Mouse (Mus musculus): ENCODE results near the gene Gm42417.
"Not testable (repeated sequence)": the region's sequence is repeated elsewhere in the genome, so short reads cannot be mapped to it uniquely, and the experiment has no call there.

The Gm42417 gene

DNA sequence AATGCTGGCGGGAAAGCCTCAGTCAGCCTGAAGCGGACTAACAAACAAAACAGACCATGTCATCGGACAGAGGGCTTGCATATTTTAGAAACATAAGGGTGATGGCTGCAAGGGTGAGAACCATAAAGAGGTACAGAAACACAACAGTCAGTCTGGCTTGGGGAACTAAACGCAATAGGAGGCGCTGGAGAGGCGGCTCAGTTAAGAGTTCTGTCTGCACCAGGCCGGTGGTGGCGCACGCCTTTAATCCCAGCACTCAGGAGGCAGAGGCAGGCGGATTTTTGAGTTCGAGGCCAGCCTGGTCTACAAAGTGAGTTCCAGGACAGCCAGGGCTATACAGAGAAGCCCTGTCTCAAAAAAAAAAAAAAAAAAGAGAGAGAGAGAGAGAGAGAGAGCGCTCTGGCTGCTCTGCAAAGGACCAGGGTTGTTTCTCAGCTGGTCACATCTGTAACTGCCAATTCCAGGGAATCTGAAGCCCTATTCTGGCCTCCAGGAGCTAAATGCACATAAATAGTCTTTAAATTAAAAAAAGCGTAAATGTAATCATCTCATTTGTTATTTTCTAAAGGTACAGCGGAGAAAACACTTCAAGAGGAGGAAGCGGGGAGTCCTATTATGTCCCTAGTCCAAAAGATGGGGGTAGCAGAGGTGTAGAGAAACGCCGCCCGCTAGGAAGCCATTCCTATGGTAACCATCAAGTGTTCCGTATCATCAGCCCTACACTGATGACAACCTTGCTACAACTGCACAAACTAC, 6.8 kb upstream of the Gm42417 start:
- DNase-seq (ENCODE audit: extremely low spot score): no peak

DNA sequence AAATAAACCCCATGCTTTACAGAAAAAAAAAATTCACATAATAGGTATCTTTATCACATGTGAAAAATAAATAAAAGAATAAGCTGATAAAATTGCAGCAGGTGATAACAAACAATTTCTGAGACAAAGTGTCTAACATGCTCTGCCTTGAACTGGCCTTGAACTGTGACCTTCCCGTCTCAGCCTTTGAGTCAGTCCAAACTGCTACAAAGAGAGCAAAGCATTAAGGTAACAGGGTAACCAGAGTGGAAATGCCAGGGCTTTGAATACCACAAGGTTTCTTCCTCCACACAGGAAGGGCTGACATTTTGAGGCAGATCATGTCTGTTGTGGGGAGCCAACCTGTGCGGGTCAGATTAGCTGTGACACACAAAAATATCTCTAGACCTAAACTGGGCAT, 6.2 kb upstream of the Gm42417 start:
- DNase-seq (ENCODE audit: extremely low spot score): no peak

DNA sequence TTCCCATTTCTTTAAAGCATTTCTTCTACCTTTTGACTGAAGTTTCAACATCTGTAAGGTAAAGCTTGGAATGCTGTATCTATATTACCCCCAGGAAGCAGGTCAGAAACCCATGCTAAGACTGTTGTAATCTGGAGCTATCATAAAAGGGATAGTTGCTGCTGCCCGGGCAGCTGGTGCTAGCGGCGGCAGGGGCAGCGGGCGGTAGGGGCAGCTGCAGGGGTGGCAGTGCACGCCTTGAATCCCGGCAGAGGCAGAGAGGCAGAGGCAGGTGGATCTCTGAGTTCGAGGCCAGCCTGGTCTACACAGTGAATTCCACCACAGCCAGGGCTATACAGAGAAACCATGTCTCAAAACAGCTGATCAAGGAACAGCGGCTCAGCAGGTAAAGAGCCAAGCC, 3.7 kb upstream of the Gm42417 start:
- DNase-seq (ENCODE audit: extremely low spot score): no peak

DNA sequence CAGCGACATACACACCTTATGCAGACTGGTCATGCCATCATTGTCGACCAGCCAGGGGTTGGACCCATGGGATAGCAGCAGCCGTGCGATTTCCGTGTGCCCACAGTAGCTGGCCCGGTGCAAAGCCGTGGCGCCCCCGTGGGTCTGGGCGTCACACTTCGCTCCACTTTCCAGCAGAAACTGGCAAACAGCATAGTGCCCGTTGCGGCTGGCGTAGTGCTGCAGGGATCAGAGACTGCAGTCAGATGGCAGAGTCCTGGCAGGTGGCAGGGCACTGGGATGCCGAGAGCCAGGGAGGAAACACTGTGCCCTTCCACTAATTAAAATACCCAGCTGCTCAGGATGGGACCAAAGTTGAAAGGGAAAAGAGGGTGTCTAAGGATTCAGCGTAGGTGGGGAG, 2.6 kb upstream of the Gm42417 start:
- no peak for DNase-seq (ENCODE audit: extremely low spot score)

DNA sequence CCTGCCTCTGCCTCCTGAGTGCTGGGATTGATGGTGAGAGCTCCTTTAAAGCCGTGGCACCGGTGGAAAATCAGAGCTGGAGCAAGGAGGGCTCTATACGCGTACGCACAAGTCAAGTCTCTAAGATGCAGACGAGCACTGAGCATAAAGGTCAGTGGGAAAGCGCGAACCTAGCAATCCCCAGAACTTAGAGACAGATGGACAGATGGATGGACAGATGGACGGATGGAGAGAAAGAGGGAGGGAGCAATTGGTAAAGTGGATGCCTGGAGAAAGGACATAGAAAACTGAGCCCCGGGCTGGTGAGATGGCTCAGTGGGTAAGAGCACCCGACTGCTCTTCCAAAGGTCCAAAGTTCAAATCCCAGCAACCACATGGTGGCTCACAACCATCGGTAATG, 1.6 kb upstream of the Gm42417 start:
- no peak for DNase-seq (ENCODE audit: extremely low spot score)

DNA sequence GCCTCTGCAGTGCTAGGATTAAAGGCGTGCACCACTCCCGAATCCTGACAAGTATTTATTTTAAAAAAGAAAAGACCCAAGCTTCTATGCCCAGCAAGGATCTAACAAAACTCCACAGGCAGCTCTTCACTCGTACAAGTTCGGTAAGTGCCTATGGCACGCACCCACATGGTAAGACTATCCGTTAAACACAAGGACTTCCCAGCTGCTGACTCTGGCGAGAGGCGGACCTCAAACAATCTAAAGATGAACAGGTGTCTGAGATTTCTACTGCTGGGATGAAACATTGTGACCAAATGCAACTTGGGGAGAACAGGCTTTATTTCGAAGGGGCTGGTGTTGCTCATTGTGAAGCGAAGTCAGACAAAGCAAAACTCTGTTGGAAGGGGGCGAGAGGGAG, 903 bp upstream of the Gm42417 start:
- no peak for DNase-seq (ENCODE audit: extremely low spot score)

DNA sequence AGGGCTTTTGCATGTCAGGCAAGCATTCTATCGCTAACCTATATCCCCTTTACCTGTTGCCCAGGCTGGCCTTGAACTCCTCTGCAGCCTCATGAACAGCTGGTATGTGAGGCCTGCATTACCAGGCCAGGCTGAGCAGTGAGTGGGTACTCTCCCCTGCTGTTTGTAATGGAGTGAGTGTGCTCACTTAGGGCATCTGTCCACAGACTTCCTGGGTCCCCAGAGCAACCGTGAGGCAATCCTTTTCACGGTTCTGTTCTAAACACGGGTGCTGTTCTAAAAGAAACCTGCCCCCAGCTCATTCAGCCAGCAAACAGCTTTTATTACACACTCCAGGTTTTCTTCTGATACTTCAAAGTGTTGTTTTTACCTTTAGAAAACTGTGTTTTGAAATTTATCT, 502 bp downstream of the Gm42417 start:
- no peak for DNase-seq (ENCODE audit: extremely low spot score)

DNA sequence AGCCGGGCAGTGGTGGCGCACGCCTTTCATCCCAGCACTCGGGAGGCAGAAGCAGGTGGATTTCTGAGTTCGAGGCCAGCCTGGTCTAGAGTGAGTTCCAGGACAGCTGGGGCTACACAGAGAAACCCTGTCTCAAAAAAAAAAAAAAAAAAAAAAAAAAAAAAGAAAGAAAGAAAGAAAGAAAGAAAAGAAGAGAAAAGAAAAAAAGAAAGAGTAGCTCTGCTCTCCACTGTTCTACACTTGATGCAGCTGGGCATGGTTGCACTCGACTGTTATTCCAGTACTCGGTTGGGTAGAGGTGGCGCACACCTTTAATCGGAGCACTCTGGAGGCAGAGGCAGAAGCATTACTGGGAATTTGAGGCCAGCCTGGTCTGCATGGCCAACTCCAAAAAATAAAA, 2.4 kb downstream of the Gm42417 start, which contains the start of gene Ankrd23:
Ankrd23 (minus strand) TSS at position 101 of the 400 bp plus-strand sequence.
- not testable (repeated sequence) for DNase-seq (ENCODE audit: extremely low spot score)

DNA sequence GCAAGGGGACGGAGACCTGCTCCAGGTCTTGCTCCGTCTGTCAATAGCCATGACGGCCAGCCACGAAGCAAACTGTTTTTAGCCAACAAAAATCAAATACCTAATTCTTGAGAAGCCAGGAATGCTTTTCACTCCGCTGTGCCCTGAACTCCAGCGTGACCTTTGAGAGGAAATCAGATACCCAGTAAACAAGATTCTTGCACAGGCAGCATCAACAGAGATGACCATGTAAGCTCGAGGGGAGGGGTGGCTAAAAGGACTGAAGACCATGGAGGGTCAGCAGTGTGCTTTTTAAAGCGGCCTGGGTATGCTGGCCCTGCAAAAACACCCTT, 2.9 kb downstream of the Gm42417 start:
- no peak for DNase-seq (ENCODE audit: extremely low spot score)

DNA sequence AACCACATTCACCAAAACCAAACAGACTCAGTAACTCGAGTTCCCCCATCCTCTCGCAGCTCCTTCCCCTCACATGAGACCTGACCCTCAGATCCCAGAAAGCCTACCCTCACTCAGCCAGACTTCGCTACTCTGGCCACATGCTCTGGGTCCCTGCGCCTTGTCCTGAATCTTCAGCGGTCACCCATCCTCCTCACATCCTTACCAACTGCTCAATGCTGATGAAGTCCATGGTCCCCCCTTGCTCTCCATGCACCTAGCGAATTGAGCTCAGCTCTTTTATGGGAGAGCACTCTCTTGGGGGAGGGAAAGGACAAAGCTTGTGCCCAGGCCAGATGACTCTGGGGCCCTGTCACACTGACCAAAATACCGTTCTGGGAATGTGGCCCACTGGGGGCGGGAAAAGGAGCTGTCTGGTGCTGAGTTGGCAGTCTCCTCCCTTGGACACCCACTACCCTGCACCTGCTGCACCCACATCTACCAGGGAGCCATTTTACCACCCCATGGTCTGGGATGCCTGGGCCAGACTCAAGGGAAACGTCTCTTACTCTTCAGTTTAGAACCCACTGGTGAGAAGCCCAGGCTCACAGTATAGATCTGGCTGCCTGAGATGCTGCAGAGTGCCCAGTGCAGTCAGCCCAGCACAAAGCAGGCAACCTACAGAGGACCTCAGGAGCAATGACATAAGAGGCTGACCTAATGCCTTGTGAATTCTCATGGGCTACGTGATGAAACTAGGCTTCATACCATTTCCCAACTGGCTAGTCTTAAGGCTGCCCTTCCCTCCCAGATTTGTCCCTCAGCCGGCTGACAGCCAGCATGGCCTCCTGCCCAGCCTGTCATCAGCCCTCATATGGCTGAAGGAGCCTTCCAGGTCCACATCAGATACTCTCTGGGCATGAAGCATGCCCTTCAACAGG, 3.5 kb downstream of the Gm42417 start:
- DNase-seq (ENCODE audit: extremely low spot score): no peak

DNA sequence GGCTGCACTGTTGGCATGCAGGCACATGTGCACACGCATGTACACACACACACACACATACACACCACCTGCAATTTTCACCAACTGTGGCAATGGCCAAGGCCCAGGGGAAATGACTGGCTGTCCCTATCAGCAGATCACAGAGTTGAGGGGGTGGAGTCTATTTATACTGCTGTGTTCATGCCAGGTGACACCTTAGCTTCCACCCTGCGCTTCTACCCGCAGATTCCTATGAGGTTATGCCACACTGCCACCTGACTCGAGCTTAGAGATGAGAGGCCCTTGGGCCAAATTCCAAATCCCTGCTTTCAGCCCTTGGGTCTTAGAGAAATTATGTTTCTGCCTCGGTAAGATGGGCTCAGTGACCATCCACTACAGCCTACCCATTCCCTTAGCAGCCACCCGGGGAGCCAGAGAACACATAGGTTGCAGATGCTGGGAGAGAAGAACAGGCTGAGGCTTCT, 4.6 kb downstream of the Gm42417 start:
- DNase-seq (ENCODE audit: extremely low spot score): no peak

DNA sequence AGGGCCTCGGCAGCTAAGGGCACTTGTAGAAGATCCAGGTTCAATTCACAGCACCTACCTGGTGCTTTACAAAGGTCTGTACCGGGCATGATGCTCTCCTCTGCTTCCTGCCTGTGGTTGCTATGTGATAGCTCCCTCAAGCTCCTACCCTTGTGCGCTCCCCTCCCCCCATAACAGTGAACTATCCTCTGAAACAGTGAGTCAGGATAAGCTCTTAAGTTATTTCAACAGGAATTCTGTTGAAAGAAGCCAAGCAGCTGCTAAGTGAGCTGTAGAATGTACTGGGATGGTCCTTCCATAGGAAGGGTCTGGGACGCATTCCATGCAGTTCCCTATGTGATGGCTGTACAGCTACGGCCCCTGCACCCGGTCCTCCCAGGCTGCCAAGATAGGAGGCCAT, 5.7 kb downstream of the Gm42417 start:
- no peak for DNase-seq (ENCODE audit: extremely low spot score)

DNA sequence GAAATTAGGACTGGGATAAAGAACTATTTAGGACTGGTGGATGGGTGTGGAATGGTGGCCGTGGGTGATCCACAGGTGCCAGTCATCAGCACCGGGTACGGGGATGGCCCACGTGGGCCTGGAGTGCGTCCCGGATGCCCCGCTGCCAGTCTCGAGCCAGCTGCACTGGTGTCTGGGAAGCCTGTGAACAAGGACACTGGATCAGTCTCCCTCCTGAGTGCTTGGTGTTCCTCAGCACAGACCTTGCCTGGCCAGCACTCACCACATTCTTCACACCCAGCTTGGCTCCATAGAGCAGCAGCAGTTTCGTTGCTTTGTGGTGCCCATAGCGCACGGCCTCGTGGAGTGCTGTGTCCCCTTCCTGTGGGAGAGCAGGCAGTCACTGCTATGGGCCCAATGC, 7.8 kb downstream of the Gm42417 start:
- no peak for DNase-seq (ENCODE audit: extremely low spot score)

DNA sequence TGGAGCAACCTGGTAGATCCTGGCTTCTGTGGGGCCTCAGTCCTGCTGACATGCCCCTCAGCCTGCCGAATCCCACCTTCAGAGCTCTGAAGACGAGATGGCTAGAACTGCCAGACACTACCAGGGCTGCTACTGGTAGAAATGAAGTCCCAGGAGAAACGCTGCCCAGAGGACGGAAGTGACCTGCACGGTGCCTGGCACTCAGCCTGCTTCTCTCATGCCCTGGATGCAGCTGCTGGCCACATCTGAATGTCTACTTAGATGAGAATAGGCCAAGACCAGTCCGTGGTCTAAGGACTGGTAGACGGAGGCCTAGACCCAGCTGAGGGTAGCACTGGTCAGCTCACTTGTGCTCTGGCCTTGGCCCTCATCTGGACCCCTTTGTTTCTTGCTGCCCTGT, 8.3 kb downstream of the Gm42417 start:
- DNase-seq (ENCODE audit: extremely low spot score): no peak

DNA sequence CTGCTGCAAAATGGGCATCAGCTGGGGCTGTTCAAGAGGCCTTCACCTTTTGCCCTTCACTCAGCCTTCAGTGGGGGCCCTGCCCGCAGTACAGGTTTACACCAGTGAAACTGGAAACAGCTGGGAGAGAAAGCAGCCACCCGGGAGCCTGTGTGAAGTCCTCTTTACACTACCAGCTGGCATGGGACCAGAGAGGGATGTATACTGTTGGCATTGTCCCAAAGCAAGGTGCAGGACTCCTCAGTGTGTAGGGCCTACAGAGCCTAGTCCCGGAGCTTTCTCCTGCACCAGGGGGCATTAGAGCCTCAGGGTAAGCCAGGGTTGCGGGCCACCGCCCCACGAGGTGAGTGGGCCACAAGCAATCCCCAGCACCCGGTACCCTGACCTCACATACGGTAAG, 8.7 kb downstream of the Gm42417 start:
- no peak for DNase-seq (ENCODE audit: extremely low spot score)

DNA sequence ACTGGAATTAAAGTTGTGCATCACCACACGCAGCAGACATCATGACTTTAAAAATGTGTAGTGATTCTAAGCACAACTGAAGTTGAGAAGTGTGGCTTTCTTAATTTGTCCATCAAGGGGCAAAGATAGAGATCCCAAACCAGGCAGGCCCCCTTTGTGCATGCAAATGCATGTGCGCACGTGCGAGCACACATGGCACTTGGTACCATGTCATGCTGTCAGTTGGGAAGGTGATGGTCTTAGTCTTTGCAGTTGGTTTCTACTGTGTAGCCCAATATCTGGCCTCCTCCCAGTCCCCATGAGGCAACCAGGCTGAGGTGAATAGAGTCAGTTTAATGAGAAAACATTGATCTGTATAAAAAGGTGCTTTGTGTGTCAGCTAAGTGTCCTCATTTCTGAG, 9.4 kb downstream of the Gm42417 start:
- no peak for DNase-seq (ENCODE audit: extremely low spot score)

DNA sequence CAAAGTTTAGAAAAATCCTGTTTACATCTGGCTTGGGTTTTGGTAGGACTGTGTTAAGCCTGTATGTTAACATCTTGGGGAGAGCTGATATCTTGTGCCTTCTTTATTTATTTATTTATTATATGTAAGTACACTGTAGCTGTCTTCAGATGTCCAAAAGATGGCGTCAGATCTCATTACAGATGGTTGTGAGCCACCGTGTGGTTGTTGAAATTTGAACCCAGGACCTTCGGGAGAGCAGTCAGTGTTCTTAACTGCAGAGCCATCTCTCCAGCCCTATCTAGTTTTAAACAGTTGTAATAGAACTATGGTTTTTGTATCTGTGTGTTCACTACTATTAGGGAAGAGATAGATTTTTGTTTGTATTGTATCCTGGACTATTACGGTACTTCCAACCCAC, 10.0 kb downstream of the Gm42417 start:
- no peak for DNase-seq (ENCODE audit: extremely low spot score)

DNA sequence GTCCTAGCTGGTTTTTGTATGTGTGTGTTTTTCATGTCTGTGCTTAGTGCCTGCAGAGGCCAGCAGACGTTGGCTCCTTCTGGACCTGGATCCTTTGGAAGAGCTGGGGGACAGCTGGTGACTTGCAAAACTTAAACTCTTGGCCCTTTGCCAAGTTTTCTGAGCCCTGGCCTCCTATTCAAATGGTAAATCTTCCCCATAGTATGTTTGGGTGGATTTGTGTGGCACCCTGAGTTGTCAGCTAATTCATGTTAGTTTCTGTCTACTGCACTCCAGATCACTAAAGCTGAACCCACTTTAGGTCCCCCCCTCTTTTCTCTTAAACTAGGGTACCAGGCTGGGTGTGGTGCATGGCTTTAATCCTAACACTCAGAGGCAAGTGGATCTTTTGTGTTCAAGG, 10.9 kb downstream of the Gm42417 start:
- no peak for DNase-seq (ENCODE audit: extremely low spot score)

DNA sequence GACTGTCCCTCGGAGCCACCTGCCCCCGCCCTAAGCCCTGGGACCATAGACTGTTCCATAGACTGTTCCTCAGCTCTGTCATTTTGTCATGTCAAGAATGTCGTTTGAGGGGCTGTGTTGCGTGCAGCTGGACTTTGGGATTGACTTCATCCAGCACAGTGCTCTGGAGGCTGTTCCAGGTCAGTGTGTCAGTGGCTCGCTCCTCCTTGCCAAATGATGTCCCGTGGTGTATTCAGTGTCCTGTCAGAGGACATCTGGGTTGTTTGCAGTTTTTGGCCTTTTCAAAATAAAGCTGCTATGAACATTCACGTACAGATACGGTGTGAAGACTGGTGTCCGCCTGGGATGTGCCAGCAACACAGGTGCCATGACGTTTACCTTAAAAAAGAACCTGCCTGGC, 12.3 kb downstream of the Gm42417 start:
- no peak for DNase-seq (ENCODE audit: extremely low spot score)

DNA sequence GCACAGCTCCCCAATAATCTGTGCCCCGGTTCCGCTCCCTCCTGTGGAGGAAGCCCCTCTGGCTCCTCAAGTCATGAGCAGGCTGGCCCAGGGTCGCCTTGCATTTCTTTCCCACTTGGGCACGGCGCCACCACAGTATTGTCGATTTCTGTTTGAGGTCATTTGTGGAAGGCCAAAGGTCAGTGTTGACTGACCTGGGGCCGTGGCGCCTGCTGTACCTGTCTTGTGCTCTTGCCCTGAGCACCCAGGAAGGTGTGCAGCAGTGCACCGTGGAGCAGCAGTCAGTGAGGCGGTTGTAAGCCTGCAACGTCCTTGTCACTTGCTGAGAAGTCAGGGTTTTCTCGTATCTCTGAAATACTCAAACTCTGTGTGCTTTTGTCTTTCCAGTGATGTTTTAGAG, 13.5 kb downstream of the Gm42417 start:
- no peak for DNase-seq (ENCODE audit: extremely low spot score)

DNA sequence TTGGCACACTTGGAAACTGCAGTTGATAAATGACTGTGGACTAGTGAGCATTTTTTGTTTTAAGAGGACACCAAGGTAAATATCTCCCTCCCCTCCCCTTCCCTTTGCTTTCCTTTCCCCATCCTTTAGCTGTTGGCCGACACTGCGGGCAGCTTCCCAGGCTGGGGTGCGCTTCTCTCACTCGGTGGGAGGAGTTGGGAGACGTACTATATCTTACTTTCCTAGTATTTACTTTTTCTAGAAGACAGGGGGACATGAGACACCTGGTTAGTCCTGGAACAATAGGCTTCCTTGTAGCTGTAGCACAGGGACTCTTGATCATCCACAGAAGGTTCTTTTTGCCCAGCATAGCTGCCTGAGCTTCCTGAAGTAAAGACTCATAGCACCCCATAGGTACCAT, 15.2 kb downstream of the Gm42417 start:
- no peak for DNase-seq (ENCODE audit: extremely low spot score)

DNA sequence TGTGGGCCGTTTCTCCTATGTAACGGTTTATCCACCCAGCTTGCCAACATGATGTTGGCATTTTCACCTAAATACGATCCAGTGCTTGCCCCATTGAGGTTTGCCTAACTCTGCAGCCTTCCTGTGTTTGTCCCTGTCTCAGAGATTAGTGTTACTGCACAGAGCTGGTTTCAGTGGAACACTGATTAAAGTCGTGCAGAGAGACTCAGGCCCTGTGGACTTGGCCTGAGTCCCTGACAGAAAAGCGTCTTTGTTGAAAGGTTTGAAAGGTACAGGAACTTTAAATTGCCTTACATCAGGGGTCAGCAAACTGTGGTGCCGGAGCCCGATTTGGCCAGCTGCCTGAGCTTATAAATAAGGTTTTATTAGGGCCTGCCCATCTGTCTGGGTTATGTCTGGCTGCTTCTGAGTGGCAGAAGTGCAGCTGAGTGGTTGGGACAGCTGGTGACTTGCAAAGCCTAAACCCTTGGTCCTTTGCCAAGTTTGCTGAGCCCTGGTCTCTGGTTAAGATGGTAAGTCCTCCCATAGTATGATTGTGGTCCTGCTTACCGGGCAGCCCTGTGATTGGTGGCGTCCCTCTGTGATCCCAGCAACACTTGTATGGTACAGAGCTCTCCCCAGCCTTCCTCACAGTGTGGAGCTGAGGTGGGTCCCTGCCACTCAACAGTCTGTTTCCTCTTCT, 15.8 kb downstream of the Gm42417 start:
- DNase-seq (ENCODE audit: extremely low spot score): no peak

DNA sequence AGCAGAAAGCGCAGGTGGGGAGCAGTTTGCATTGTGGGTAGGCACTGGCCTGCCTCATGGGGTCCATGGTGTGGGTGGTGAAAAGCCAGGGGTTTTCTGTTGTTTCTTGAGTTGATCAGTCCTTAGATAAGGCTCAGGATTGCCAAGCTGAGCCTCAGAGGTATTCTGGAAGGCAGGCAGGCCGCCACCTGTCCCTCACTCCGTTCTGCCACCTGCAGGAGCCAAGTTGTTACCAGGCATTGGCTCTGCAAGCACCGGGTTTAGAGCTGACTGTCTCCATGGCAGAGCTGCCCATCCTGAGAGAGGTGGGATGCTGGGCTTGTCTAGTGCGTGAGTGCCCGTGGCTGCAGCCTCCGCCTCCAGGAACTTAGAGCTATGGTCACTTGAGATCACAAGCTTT, 17.0 kb downstream of the Gm42417 start:
- DNase-seq (ENCODE audit: extremely low spot score): no peak

Data from embryo, embryonic 9.5 days (tissue).